Mouse (Mus musculus): ENCODE results near the gene Ugt2b1.
"Not testable (repeated sequence)": the region's sequence is repeated elsewhere in the genome, so short reads cannot be mapped to it uniquely, and the experiment has no call there.

The Ugt2b1 gene

DNA sequence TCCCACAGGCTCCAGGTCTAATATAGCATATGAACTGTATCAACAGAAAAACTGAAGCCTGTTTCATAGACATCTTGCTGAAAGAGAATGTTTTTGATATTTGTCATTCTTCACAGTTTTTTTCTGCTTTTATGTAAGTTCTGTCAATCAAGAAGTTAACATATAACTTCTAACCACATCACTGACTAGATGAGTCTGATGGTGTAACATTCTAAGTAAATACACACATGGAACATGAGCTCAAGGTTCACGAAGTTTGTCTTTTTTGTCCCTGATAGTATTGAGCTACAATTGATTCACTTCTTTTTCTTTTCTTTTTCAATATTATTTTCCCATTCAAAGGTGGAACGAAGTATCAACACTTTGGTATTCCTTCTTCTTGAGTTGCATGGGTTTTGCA lies at the start of gene Ugt2b1:
Ugt2b1 (minus strand) TSS at position 105 of the 400 bp plus-strand sequence.
- DNase-seq = no peak

DNA sequence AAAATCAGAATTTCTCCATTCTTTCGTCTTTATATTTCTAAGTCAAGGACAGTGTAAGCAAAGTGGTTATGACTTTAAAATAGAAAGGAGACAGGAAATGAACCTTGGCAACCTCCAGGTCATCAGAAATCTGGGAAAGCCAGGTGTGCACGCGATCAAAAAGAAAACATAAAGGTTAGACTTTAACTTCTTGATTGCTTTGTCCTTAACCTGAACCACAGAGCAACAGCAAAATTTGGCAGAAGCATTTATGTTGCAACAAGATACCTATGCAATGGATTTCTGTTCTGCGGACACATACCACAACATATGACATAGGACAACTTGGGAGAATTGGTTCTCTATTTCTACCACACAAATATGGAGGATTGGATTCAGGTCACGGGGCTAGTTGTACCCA lies 40.9 kb upstream of the Ugt2b1 start:
- DNase-seq = not testable (repeated sequence)

DNA sequence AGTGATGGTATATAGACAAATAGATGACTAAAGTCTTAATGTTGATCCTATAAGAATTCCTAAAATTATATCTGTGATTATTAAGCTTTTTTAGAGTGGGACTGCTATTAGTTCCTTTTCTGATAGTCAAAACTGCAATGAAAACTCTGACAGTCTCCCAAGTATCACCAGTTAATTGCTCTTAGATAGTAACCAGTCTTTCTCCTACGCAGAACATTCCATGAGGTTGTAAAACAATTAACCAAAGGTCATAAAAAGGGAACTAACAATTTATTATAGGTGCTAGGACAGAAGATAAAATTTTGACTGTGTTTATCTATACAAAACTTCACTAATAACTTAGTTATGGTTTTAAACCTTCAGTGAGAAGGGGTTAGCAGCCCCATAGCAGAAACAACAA lies 36.5 kb upstream of the Ugt2b1 start:
- not testable (repeated sequence) for DNase-seq

DNA sequence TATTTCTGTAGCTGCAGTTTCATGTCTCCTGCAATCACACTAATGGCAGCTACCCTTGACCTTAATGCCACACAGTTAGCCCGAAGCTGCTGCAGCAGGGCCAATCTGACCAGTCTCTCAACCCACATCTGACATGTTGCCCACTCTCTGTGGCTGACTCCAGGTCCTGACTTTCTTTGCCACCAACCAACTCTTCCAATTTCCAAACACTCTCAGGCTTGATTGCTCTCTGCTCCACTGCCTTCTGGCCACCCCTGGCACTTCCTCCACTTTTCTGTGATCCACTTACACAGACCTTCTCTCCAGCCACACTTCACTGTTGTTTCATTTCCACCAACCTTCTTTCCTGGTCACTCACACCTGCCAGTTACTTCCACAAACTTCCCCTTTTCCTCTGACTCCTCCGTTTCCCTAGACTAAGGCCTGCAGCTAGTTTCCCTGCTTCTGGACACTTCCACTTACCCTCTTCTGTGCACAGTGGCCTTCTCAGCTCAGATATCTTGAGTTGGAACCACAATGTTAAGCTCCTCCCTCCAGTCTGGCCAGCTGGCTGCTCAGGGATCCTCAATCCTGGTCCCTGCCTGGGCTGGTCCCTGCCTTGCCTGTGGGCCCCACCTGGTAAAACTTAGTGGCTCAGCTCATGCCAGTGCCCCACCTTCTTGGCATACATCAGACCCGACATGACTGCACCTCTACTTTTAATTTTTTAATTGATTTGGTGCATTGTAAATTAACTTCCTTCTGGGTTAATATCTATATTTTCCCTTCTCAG lies 35.4 kb upstream of the Ugt2b1 start:
- DNase-seq = peak; percentile 73

DNA sequence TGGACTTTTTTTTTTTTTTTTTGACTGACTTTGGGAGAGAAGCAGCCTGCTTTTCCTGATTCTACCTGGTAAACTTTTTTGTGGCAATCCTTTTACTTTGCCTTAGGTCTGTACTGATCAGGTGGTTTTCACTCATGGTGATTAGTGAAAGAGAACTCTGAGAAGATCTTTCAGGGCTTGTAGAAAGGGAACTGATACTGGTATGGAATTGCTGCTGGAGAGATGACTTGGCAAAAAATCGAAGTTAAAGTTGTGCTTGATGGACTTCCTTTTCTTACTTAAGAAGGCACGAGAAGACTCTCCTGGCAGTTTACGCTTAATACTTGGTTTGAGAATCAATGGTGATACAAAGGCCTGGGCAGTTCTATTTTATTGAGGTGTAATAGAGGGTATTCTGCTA lies 34.2 kb upstream of the Ugt2b1 start:
- DNase-seq = no peak

DNA sequence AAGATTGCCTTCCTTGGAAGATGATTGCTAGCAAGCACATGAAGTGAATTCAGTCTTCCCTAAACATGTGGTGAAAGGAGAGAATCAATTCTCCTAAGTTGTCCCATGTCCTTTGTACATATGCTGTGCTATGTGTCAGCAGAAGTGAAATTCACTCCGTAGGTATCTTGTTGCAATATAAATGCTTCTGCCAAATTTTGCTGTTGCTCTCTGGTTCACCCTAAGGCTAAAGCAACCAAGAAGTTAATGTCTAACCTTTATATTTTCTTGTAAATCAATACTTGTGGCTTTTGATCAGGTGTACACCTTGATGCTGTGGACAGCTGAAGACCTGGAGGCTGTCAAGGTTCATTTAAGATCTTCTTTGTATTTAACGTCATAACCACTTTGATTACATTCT lies 15.8 kb upstream of the Ugt2b1 start:
- DNase-seq = no peak

DNA sequence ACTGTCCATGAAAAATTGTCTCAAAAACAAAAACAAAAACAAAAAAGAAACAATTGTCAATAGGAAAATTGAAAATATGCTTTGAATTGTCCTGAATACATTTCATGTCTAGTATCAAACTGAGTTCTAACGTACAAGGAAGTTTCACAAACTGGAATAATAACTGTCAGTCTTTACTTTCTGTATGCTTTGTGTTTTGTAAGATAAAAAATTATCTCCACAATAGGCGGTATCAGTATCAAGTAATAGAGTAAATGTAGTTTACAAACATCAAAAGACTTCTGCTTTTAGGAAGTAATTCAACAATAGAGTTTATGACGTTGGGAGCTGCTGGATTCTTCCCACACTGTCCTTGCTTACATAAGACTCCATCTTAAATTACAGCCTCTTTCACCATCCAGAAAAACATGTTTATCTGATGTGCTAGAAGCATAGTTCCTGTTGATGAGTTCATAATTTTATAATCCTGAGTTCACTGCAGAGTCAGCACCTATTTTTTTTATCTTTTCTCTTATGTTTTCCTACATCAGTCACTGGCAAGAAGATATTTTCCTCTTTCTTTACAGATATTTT lies 5.6 kb downstream of the Ugt2b1 start:
- DNase-seq = no peak

DNA sequence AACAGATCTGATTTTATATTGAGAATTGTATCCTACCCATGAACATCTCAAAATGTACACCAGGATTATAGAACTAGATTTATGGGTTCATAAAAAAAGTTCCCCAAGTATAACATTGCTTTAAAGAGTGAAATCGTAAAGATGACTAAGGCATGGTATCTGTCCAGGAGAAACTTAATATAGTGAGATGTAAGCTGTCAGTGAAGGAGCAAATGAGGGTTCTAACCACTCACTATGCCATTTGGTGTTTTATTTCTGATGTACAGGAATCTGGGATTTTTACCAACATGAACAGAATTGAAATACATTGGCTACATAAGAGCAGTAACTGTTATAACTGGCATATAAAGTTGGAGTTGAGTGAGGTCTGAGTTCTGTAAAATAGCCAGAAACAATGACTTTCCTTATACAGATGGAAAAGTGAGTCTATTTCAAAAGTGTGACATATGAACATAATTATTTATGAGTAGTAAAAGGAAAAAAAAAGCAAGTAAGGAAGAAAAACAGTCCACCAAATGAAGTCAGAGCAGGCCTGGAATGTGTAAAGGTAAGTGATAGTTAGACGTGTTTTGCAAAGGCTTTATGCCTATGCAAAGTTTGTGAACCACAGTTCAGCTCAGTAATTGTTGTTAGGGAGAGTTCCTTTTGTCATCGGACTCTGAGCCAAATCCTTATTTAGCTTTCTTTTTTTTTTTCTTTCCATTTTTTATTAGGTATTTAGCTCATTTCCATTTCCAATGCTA lies 14.8 kb downstream of the Ugt2b1 start:
- DNase-seq = no peak

DNA sequence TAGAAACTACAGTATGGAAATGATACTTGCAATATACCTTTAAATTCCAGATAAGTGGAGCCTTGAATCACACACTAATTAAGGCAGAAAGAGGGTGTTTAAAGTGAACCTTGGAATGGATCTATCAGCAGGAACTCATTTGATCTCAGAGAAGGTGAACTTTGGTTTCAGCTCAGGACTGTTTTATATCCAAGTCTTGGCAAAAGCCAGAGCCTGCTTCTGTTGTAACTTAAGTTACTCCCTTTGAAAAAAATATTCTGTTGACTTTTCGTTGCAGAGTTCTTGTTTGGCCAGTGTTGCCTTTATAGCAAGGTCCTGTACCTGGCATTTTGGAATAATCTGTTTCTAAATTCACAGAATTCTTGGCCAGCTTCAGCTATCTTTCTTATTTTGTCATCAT lies 15.6 kb downstream of the Ugt2b1 start:
- no peak for DNase-seq

DNA sequence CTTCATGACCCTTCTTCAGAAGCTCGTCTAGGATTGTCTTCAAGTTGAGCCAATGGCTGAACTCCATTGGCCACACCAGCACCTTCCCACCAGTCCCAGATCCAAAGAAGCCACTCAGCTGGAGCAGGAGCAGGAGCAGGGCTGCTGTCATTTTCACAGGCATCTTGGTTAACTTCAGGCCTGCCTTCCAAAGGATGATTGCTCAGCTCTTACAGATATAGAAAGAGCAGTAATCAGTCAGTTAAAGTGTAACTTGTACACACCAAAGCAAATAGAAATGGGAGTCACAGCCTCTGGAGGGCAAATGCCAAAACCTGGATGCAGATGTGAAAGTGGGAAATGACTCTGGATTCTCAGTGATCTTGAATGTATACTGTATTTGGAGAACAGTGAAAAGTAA lies 19.6 kb downstream of the Ugt2b1 start, which contains the start of gene Ugt2b34:
Ugt2b34 (minus strand) TSS at position 180 of the 400 bp plus-strand sequence.
- DNase-seq = no peak

DNA sequence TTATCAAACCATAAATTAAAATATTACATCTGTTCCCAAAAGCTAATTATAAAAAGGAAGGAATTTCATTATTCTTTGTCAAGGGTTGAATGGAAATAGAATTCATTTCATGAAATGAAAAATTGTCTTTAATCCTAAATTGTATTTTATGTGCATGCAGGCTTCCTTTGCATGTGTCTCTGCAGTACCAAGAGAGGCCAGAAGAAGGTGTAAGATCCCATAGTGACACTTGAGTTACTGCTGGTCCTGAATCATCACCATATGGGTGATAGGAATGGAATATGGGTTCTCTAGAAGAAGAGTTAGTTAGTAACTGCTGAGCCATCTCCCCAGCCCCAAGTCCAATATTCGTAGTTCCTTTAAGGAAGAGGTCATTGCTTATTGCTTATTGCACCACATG lies 36.4 kb downstream of the Ugt2b1 start:
- no peak for DNase-seq

DNA sequence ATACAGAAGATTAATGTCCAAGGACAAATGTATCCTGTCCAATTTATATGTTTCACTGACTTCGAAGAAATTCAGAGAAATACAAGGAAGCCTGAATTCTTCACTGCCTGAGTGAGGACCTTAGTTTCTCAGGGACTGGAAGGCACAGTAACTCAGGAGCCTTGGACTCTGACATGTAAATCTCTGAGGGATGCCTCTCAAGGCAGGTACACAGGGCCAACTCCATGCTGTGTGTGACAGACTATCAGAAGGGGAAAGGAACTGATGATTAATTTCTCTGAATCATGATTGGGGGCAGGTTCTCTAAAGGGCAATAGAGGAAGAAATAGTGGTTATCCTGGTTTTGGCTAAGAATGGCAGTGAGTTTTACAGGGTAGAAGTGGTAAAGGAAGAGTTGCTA lies 37.9 kb downstream of the Ugt2b1 start:
- DNase-seq = no peak

DNA sequence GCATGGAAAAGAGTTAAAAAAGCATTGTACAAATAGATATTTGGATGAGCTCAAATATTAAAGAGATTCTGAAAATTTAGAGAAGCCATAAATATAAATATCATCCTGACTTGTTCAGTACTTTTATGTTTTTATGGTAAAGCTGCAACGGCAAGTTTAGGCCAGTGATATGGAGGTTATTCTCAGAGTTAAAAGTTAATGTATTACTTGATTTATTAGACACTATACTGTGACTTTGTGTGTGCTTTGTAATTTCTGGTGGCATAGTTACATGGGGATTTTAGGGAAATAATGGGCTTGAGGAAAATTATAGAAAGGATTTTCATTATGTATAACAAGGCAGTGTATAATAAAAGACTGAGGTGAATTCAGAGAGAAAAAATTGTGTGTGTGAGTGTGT lies 39.2 kb downstream of the Ugt2b1 start:
- no peak for DNase-seq

DNA sequence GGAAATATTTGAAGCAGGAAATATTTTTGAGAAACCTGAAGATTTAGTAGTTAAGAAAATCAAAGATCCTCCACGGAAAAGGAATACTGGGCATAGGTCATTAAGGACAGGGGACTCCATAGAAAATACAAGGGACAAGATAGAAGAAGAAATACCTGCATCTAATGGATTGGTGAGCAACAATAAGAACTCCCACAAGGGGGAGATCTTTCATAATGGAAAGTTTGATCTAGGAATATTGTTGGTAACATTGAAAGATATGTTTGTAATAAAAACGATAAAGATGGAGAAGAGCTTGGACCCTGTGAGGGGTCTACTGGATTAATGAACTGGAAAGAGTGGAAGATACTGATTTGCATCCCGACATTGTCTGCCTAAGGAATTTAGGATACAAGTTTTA lies 39.7 kb downstream of the Ugt2b1 start:
- DNase-seq = no peak

DNA sequence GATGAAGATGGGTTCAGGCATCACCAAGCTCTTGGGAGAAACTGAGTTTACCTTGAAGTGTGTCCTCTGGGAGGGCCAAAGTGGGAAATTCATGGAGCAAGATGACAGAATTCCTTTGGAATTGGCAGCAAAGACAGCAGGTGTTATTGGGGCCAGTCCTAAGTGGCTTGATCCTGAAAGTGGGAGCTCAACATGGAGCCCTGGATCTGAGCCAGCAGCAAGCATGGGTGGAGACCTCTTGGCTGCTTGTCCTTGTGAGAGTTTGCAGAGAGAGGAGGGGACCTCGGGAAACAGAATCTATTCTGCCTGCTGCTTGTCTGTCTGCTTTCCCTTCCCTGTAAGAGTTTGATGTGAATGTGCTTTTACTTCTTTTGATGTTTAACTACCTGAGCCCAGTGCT lies 54.5 kb downstream of the Ugt2b1 start:
- DNase-seq = no peak

Measured in heart, adult 11 months (tissue).